In the genomic region with DNA sequence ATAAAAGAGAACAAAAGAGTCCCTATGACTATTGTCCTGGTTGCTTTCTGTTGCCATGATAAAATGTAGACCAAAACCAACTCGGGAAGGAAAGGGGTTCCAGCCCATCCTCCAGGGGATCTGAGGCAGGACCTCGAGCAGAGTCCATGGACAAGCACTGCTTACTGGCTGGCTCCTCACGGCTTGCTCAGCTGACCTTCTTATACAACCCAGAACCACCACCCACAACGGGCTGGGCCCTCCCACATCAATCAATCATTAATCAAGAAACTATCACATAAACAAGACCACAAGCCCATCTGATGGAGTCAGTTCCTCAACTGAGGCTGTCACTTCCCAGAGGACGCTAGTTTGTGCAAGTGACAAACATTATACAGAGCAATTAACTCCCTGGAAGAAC, we compare ENCODE assay signal across 26 mouse cellular contexts. TPM values are rescaled to one million over a fixed set of nuclear protein-coding genes. Genes with fewer than 3 reads are reported as not detected.
"Had no signal": no experiment of that assay in that cellular context is flagged by ENCODE, and none has a peak within 500 bp of the region (broad histone marks: within the 10 kb centered on the region; RNA-seq: fewer than 3 reads in every experiment).

No protein-coding gene starts in this region.

- H3K4me3 ChIP-seq: gastrocnemius, adult 2 months; heart, embryonic 10.5 days; heart, embryonic 12.5 days; hindbrain, embryonic 10.5 days; hindbrain, embryonic 12.5 days; layer of hippocampus, adult 2 months; left cerebral cortex, adult 2 months; limb, embryonic 10.5 days; limb, embryonic 12.5 days; liver, embryonic 13.5 days; liver, embryonic 15.5 days had no signal

- H3K9me3 ChIP-seq: heart, embryonic 10.5 days; heart, embryonic 12.5 days; hindbrain, embryonic 10.5 days; hindbrain, embryonic 12.5 days; limb, embryonic 10.5 days; limb, embryonic 12.5 days; liver, embryonic 13.5 days; liver, embryonic 15.5 days had no signal

- ATAC-seq: hindbrain, embryonic 16.5 days; inflammation-experienced regulatory T-cells, adult 6 months; intestine, postnatal 0 days; liver, postnatal 0 days had no signal

- H3K36me3 ChIP-seq: heart, embryonic 10.5 days; heart, embryonic 12.5 days; hindbrain, embryonic 10.5 days; hindbrain, embryonic 12.5 days; limb, embryonic 10.5 days; limb, embryonic 12.5 days; liver, embryonic 13.5 days; liver, embryonic 15.5 days had no signal

- H3K4me2 ChIP-seq: heart, embryonic 12.5 days; hindbrain, embryonic 12.5 days; hindbrain, embryonic 14.5 days; limb, embryonic 12.5 days; liver, embryonic 11.5 days; liver, embryonic 13.5 days; liver, embryonic 15.5 days had no signal

- H3K27ac ChIP-seq: gastrocnemius, adult 2 months; heart, embryonic 10.5 days; hindbrain, embryonic 10.5 days; hindbrain, embryonic 12.5 days; hindbrain, embryonic 14.5 days; layer of hippocampus, adult 2 months; left cerebral cortex, adult 2 months; limb, embryonic 10.5 days; limb, embryonic 12.5 days; liver, embryonic 13.5 days; liver, embryonic 15.5 days had no signal

- DNase-seq: gastrocnemius, adult 2 months; gastrocnemius, postnatal 10 days; gastrocnemius, postnatal 25 days; heart, adult 18-20 months; heart, postnatal 10 days; heart, postnatal 4 days; kidney, adult 18-20 months; kidney, postnatal 10 days; kidney, postnatal 25 days; liver; liver, embryonic 13.5 days; liver, postnatal 0 days had no signal

- H3K9ac ChIP-seq: heart, embryonic 12.5 days; hindbrain, embryonic 12.5 days; hindbrain, embryonic 14.5 days; limb, embryonic 12.5 days; liver, embryonic 13.5 days; liver, embryonic 15.5 days; liver, postnatal 0 days had no signal

- H3K4me1 ChIP-seq: heart, embryonic 10.5 days; heart, embryonic 12.5 days; hindbrain, embryonic 10.5 days; hindbrain, embryonic 12.5 days; limb, embryonic 10.5 days; liver, embryonic 13.5 days; liver, embryonic 15.5 days had no signal

- H3K27me3 ChIP-seq: heart, embryonic 12.5 days; hindbrain, embryonic 12.5 days; limb, embryonic 12.5 days; liver, embryonic 13.5 days; liver, embryonic 15.5 days had no signal

RNA-seq across cellular contexts. Expression of a gene that starts 16.3 kb away (rescaled TPM):
- polyA plus RNA-seq: liver, embryonic 13.5 days; liver, embryonic 15.5 days had no signal
